29 mouse cellular contexts compared by ENCODE assay signal in the genomic region with DNA sequence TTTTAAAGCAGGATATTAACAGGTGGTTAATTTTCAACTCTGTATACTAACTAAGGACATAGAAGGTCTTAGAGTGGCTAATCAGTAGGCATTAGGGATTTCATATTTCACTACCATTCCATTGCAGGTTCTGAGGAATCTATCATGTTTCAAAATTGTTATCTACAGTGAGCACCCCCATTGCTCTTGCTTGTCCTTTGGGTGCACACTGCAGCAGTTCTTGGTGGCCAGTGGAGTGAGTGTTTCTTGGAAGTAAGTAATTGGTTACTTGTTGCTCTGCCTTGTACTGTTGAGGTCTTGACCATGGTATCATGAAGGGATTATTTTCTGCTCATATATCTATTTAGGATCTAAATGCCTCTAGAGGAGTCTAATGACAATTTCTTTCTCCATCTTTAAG. TPM values are rescaled to one million over a fixed set of nuclear protein-coding genes. Genes with fewer than 3 reads are reported as not detected.
"Had no signal": no experiment of that assay in that cellular context is flagged by ENCODE, and none has a peak within 500 bp of the region (broad histone marks: within the 10 kb centered on the region; RNA-seq: fewer than 3 reads in every experiment).

No protein-coding gene starts in this region.

- H3K27me3 ChIP-seq: heart, embryonic 12.5 days; hindbrain, embryonic 12.5 days; hindbrain, embryonic 15.5 days; kidney, embryonic 15.5 days; limb, embryonic 12.5 days; liver, embryonic 13.5 days; liver, embryonic 15.5 days had no signal

- H3K27ac ChIP-seq: gastrocnemius, adult 2 months; heart, embryonic 10.5 days; hindbrain, embryonic 10.5 days; hindbrain, embryonic 12.5 days; hindbrain, embryonic 15.5 days; hindbrain, postnatal 0 days; kidney, embryonic 15.5 days; kidney, postnatal 0 days; left cerebral cortex, adult 2 months; limb, embryonic 10.5 days; limb, embryonic 12.5 days; liver, embryonic 13.5 days; liver, embryonic 15.5 days had no signal

- DNase-seq: gastrocnemius, adult 2 months; gastrocnemius, postnatal 10 days; gastrocnemius, postnatal 25 days; heart, adult 18-20 months; heart, postnatal 10 days; heart, postnatal 4 days; kidney, adult 11 months; kidney, adult 9 months; kidney, postnatal 14 days; kidney, postnatal 36 days; layer of hippocampus, adult 9-11 months; liver; liver, embryonic 13.5 days; liver, postnatal 0 days had no signal

- H3K36me3 ChIP-seq: heart, embryonic 10.5 days; heart, embryonic 12.5 days; hindbrain, embryonic 10.5 days; hindbrain, embryonic 12.5 days; hindbrain, embryonic 15.5 days; kidney, embryonic 15.5 days; limb, embryonic 10.5 days; limb, embryonic 12.5 days; liver, embryonic 13.5 days; liver, embryonic 15.5 days had no signal

- H3K4me1 ChIP-seq: heart, embryonic 10.5 days; heart, embryonic 12.5 days; hindbrain, embryonic 10.5 days; hindbrain, embryonic 12.5 days; hindbrain, embryonic 15.5 days; kidney, embryonic 15.5 days; limb, embryonic 10.5 days; limb, embryonic 12.5 days; liver, embryonic 13.5 days; liver, embryonic 15.5 days had no signal

- H3K4me3 ChIP-seq: gastrocnemius, adult 2 months; heart, embryonic 10.5 days; heart, embryonic 12.5 days; hindbrain, embryonic 10.5 days; hindbrain, embryonic 12.5 days; hindbrain, embryonic 15.5 days; kidney, embryonic 15.5 days; left cerebral cortex, adult 2 months; limb, embryonic 10.5 days; limb, embryonic 12.5 days; liver, embryonic 13.5 days; liver, embryonic 15.5 days had no signal

- ATAC-seq: hindbrain, postnatal 0 days; intestine, embryonic 16.5 days; liver, postnatal 0 days had no signal

RNA-seq across cellular contexts. Expression of a gene that starts 57.0 kb away (rescaled TPM):
- total RNA-seq: gastrocnemius, postnatal 10 days; gastrocnemius, postnatal 25 days; gastrocnemius, postnatal 4 days; heart, adult 18-20 months; heart, postnatal 25 days had no signal
